Mouse (Mus musculus) olfactory bulb, adult 2 months (tissue): Measurements from ENCODE around the gene Dnajc4.

Source experiments
- CTCF ChIP-seq: fragments of 200-500 bp; IDR thresholded peaks from 2 replicates; pipeline ENCODE4 v1.5.1; 2012; ENCODE audit warnings: low read depth, mild to moderate bottlenecking, low read length, moderate library complexity; ENCODE audit not compliant: insufficient read depth
- POLR2A ChIP-seq: fragments of 200-500 bp; IDR thresholded peaks from 2 replicates; pipeline ENCODE4 v1.6.1; 2012; ENCODE audit warnings: mild to moderate bottlenecking, low read depth, low read length, moderate library complexity; ENCODE audit not compliant: insufficient read depth

DNA sequence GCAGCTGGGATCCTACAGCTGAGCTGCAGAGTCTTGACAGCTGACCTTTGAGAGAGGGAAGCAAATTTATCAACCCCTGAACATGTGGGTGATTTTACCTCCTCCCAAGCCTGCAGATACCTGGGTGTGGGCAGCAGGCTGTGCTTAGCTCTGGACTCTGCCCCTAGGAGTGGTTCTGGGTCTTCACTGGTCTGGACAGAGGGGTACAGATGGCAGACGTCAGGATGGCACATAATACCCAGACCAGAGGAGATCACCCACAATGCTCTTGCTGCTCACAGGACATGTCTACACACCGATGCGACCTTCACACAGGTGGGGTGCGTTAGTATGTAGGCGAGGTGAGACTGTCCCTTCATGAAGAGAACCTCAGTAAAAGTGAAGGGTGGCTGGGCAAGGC is 42.8 kb downstream of the Dnajc4 start:
- TF ChIP-seq CTCF (no peak), POLR2A (no peak)
